Comparison of ENCODE assay signal across 8 mouse cellular contexts in the genomic region with DNA sequence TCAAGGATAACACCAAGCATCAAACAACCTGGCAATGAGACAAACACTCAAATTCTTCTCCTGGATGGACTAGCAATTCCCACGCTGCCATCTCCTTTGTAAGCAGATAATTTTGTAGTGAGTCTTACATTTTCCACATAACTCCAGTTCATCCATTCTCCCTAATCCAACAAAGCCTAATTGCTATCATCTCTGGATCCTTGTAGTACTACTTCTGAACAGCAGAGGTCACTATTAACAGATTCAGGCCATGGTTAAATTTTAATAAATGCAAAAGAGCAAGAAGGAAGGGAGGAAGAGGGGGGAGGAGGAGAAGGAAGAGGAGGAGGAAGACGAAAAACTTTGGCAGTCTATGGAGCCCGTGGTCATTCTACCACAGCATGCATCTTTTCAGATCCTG.
DNase-seq lines count a peak whose midpoint lies in the region.

No protein-coding gene starts in this region.

- DNase-seq in cerebellum, postnatal 10 days = peak; percentile 25 to 81
- DNase-seq in cerebellum, postnatal 4 days (ENCODE audit: low spot score in 2 of 2) = no peak
- DNase-seq in kidney, postnatal 36 days = peak; percentile 2 to 43
- DNase-seq in kidney, adult 11 months = no peak
- DNase-seq in 3T3-L1 (ENCODE audit: low read depth, low spot score) = peak; percentile 62
- peak; percentile 60 for DNase-seq in embryo, embryonic 10 days (ENCODE audit: low spot score)
- DNase-seq in natural killer cell, adult 2 months (ENCODE audit: low spot score in 2 of 2) = no peak
- no peak for DNase-seq in thymus, adult 18-20 months

Comparison
In these comparisons a context has a peak if more than half of its experiments do, and no peak if none do; other contexts are left out.
1. DNase-seq: peak in cerebellum, postnatal 10 days (2 of 2), kidney, postnatal 36 days (2 of 2), 3T3-L1 (single experiment) and embryo, embryonic 10 days (single experiment); none in cerebellum, postnatal 4 days (0 of 2), kidney, adult 11 months (single experiment), natural killer cell, adult 2 months (0 of 2) and thymus, adult 18-20 months (0 of 2).